Mouse (Mus musculus) midbrain, embryonic 15.5 days (tissue): ENCODE measurements at regions not wholly inside any gene's neighbourhood (a gene's known extent, or its start where the extent isn't known, plus 50 kb on each side); places are given as distances from the start of the nearest gene placed in this dataset.
"Not testable (repeated sequence)": the region's sequence is repeated elsewhere in the genome, so short reads cannot be mapped to it uniquely, and the experiment has no call there.

Source experiments
- ATAC-seq: fragments of 200-750 bp; cut with Nextera tagmentation; replicated peaks from 2 replicates; pipeline ENCODE4 v1.8.0; 2017; ENCODE audit warnings: moderate TSS enrichment
- H3K27ac ChIP-seq: fragments of 300-500 bp; sonication (generic); 2 replicates; pipeline ENCODE4 v1.5.1; 2015; ENCODE audit warnings: mild to moderate bottlenecking, inconsistent platforms
- H3K27me3 ChIP-seq: fragments of 300-500 bp; sonication (generic); replicated peaks from 2 replicates; pipeline ENCODE4 v1.6.1; 2015; ENCODE audit warnings: inconsistent platforms
- H3K36me3 ChIP-seq: fragments of 300-500 bp; sonication (generic); replicated peaks from 2 replicates; pipeline ENCODE4 v1.6.1; 2015; ENCODE audit warnings: inconsistent platforms
- H3K4me1 ChIP-seq: fragments of 300-500 bp; sonication (generic); 2 replicates; pipeline ENCODE4 v1.6.1; 2015; ENCODE audit warnings: inconsistent platforms
- H3K4me2 ChIP-seq: fragments of 300-500 bp; sonication (generic); 2 replicates; pipeline ENCODE4 v1.6.1; 2015; ENCODE audit warnings: inconsistent platforms, mild to moderate bottlenecking, moderate library complexity
- H3K4me3 ChIP-seq: fragments of 300-500 bp; sonication (generic); 2 replicates; pipeline ENCODE4 v1.5.1; 2015; ENCODE audit warnings: mild to moderate bottlenecking, inconsistent platforms
- H3K9ac ChIP-seq: fragments of 300-500 bp; sonication (generic); 2 replicates; pipeline ENCODE4 v1.6.1; 2015; ENCODE audit warnings: mild to moderate bottlenecking, inconsistent platforms
- H3K9me3 ChIP-seq: fragments of 300-500 bp; sonication (generic); 2 replicates; pipeline ENCODE4 v1.6.1; 2016; ENCODE audit warnings: inconsistent platforms
- WGBS: fragments of 180-500 bp; shearing (Covaris S2); methylation state at CpG from one replicate; pipeline ENCODE4 v1.1.7; 2015; ENCODE audit warnings: mixed read lengths; 5-methylcytosine and 5-hydroxymethylcytosine counted together

DNA sequence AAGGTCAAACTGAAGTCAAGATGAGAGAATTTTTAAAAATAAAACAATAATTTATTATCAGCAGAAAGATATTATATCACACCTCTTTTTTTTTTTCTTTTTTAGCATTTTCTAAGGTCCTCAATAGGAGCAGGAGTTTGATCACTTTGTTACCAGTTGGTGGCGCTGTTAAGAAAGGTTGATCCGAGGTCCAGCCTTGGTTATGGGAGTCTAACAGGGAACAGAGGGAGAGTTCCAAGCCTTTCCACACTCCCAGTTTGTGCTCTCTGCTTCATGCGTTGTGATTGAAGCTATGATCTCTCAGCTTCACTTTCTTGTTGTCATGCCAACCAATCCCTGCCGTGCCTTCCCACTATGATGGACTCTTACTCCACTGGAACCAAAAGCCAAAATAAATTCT is 83.8 kb downstream of the Fam174a start:
- H3K36me3 ChIP-seq, result no peaks in the 10 kb centered on the region
- WGBS, result 30% methylated on average over 4 of the region's 4 CpGs
- H3K4me1 ChIP-seq, result no peaks in the 10 kb centered on the region
- no peak overlapping the region for H3K4me2 ChIP-seq
- H3K27me3 ChIP-seq, result no peaks in the 10 kb centered on the region
- H3K27ac ChIP-seq, result no peak overlapping the region
- no peaks in the 10 kb centered on the region for H3K9me3 ChIP-seq
- peak; percentile 80 for ATAC-seq
- H3K9ac ChIP-seq, result no peak overlapping the region
- no peak overlapping the region for H3K4me3 ChIP-seq

DNA sequence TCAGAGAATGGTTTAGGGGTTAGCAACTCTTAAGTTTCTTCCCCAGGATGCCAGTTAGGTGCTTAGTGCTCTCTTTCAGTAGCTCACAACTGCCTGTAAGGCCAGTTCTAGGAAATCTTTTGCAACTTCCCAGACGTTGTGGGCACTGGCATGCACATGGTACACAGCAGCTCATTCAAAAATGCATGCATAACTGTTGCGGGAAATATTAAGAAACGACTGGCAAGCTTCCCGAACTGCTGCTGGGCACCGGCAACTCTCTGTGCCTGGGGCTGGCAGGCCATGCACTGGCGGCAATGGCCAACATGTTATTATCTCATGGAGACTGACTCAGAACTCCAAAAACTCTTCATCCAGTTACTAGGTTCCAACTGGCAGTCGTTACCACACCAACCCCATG is 86.3 kb downstream of the Fam174a start:
- ATAC-seq, result no peak
- no peaks in the 10 kb centered on the region for H3K36me3 ChIP-seq
- no peak overlapping the region for H3K4me3 ChIP-seq
- no peaks in the 10 kb centered on the region for H3K4me1 ChIP-seq
- WGBS, result 87% methylated on average over 7 of the region's 7 CpGs
- H3K9ac ChIP-seq, result no peak overlapping the region
- H3K9me3 ChIP-seq, result no peaks in the 10 kb centered on the region
- no peak overlapping the region for H3K27ac ChIP-seq
- no peak overlapping the region for H3K4me2 ChIP-seq
- H3K27me3 ChIP-seq, result no peaks in the 10 kb centered on the region

GRCm38 (mm10) chr1:95422253-95422652 is 108.8 kb downstream of the Fam174a start:
- no peak overlapping the region for H3K4me3 ChIP-seq
- no peak overlapping the region for H3K27ac ChIP-seq
- H3K27me3 ChIP-seq, result no peaks in the 10 kb centered on the region
- no peaks in the 10 kb centered on the region for H3K4me1 ChIP-seq
- WGBS, result 54% methylated on average over 1 of the region's 1 CpGs
- no peak overlapping the region for H3K9ac ChIP-seq
- H3K36me3 ChIP-seq, result no peaks in the 10 kb centered on the region
- 0 out of 2 replicates have a peak, but pooled peaks have one; percentile 30 for ATAC-seq
- H3K9me3 ChIP-seq, result no peaks in the 10 kb centered on the region
- no peak overlapping the region for H3K4me2 ChIP-seq

GRCm38 (mm10) chr1:95425420-95425819 is 112.0 kb downstream of the Fam174a start:
- Histone ChIP-seq H3K4me3 (no peak overlapping the region), H3K27me3 (no peaks in the 10 kb centered on the region), H3K4me2 (no peak overlapping the region), H3K9me3 (no peaks in the 10 kb centered on the region), H3K4me1 (no peaks in the 10 kb centered on the region), H3K27ac (no peak overlapping the region), H3K9ac (no peak overlapping the region), H3K36me3 (no peaks in the 10 kb centered on the region)
- ATAC-seq, result no peak

DNA sequence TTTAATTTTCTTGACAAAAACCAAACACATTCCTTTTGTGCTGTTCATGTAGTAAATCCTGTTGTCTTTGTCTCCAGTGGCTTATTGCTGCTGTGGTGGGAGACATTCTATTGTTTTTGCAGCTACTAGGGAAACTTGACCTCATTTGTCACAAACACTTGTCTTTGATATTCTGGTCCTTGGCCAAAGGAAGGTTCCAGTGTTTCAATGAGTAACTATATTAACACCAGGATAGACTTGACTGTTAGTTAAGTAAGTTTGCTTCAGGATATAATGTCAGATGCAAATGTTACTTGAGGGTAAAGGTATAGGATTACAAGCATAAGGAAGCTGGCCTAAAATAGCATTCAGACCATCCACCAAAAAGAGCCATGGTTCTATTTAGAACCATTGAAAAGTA is 123.7 kb downstream of the Fam174a start:
- no peak for ATAC-seq
- Histone ChIP-seq H3K9ac (no peak overlapping the region), H3K9me3 (no peaks in the 10 kb centered on the region), H3K4me3 (no peak overlapping the region), H3K27ac (no peak overlapping the region), H3K36me3 (no peaks in the 10 kb centered on the region), H3K27me3 (no peaks in the 10 kb centered on the region), H3K4me1 (no peaks in the 10 kb centered on the region), H3K4me2 (no peak overlapping the region)

GRCm38 (mm10) chr1:95445541-95445940 is 132.1 kb downstream of the Fam174a start:
- Histone ChIP-seq H3K4me1 (no peaks in the 10 kb centered on the region), H3K4me3 (no peak overlapping the region), H3K27ac (no peak overlapping the region), H3K36me3 (no peaks in the 10 kb centered on the region), H3K9me3 (no peaks in the 10 kb centered on the region), H3K27me3 (no peaks in the 10 kb centered on the region), H3K4me2 (no peak overlapping the region), H3K9ac (no peak overlapping the region)
- 81% methylated on average over 3 of the region's 3 CpGs for WGBS
- ATAC-seq, result no peak

- Histone ChIP-seq H3K27ac (no peak overlapping the region), H3K9me3 (no peaks in the 10 kb centered on the region), H3K4me3 (no peak overlapping the region), H3K9ac (no peak overlapping the region), H3K36me3 (no peaks in the 10 kb centered on the region), H3K27me3 (no peaks in the 10 kb centered on the region), H3K4me1 (no peaks in the 10 kb centered on the region), H3K4me2 (no peak overlapping the region)
- 66% methylated on average over 7 of the region's 7 CpGs for WGBS
- ATAC-seq, result peak; percentile 56; the same call in 1 of the 2 replicates
Measured at GRCm38 (mm10) chr1:95448962-95449558, 135.6 kb downstream of the Fam174a start.

DNA sequence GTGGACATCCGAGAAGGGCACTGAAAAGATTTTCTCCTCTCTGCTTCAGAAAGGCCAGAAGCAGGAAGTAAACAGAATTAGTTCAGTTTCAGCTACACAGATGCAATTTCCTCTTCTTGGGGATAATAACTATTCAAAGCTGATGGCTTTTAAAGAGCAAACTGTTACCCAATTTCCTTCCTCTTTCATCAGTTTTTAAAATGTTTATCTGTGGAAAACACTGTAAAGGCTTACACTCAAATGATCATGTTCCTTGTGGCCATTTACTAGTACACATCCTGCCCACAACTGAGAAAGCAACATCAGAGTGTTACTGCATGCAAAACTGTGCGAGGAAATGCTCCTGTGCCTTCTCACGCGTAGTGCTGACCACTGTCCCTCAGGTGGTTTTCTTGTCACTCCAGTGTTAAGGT is 137.5 kb downstream of the Fam174a start:
- H3K4me2 ChIP-seq, result no peak overlapping the region
- H3K4me1 ChIP-seq, result no peaks in the 10 kb centered on the region
- H3K27ac ChIP-seq, result no peak overlapping the region
- ATAC-seq, result no peak
- no peaks in the 10 kb centered on the region for H3K9me3 ChIP-seq
- WGBS, result 91% methylated on average over 4 of the region's 4 CpGs
- no peak overlapping the region for H3K4me3 ChIP-seq
- no peaks in the 10 kb centered on the region for H3K36me3 ChIP-seq
- H3K9ac ChIP-seq, result no peak overlapping the region
- no peaks in the 10 kb centered on the region for H3K27me3 ChIP-seq

DNA sequence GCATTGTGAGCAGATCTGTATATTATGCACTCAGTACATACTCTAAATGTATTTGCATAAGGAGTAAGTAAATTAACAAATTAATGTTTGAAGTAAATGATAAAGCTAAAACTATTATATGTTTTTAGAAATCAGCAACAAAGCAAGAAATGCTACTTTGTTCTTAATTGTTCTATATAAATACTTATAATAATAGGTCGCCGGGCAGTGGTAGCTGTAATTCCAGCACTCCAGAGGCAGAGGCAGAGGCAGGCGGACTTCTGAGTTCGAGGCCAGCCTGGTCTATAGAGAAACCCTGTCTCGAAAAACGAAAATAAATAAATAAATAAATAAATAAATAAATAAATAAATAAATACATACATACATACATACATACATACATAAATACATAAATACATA is 138.3 kb downstream of the Fam174a start:
- not testable (repeated sequence) for H3K27me3 ChIP-seq, H3K4me1 ChIP-seq, H3K27ac ChIP-seq, H3K4me2 ChIP-seq, H3K9ac ChIP-seq, H3K9me3 ChIP-seq, H3K36me3 ChIP-seq, H3K4me3 ChIP-seq
- WGBS, result 80% methylated on average over 6 of the region's 6 CpGs
- 0 out of 2 replicates have a peak, but pooled peaks have one; percentile 79 for ATAC-seq

DNA sequence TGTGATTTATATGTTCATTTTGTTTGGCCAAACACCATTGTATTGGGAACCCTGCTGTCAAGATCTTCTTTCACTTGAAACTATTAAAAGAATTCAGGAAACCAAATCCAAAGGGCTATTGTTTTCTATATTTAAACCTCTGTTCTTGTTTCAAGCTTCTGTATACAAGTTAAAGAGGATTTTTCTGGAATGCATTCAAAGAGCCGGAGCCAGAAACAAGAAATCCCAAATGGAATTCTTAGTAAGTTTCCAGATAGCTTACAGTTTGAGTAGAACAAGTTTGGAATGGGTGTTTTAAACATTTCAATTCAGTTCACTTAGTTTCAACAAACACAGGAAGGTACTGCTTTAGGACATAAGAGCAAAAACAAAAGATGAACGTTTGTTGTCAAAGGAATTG is 140.8 kb downstream of the Fam174a start:
- H3K4me3 ChIP-seq, result no peak overlapping the region
- no peaks in the 10 kb centered on the region for H3K9me3 ChIP-seq
- no peak overlapping the region for H3K27ac ChIP-seq
- 43% methylated on average over 2 of the region's 2 CpGs for WGBS
- no peak overlapping the region for H3K9ac ChIP-seq
- H3K4me1 ChIP-seq, result no peaks in the 10 kb centered on the region
- no peak for ATAC-seq
- no peaks in the 10 kb centered on the region for H3K36me3 ChIP-seq
- H3K27me3 ChIP-seq, result no peaks in the 10 kb centered on the region
- no peak overlapping the region for H3K4me2 ChIP-seq

DNA sequence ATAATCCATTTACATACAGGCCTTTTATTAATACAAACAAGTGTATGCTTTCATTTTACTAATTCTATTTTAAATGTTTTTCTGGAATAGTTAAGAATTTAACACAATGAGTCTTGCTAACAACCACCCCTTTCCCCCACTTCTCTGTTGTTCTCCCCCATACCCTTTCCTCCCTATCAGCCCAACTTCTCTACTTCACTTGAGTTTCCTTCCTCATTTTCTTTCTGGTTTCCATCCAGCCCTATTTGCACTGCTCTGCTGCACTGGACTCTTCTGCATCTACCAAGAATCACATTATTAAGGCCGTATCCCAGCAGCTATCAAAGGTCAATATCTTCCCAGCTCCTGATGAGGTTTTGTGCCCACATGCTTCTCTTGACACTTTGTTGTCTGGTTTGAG is 145.9 kb downstream of the Fam174a start:
- ATAC-seq, result no peak
- H3K9ac ChIP-seq, result no peak overlapping the region
- no peaks in the 10 kb centered on the region for H3K27me3 ChIP-seq
- no peaks in the 10 kb centered on the region for H3K4me1 ChIP-seq
- H3K4me3 ChIP-seq, result no peak overlapping the region
- H3K9me3 ChIP-seq, result no peaks in the 10 kb centered on the region
- WGBS, result 84% methylated on average over 1 of the region's 1 CpGs
- H3K4me2 ChIP-seq, result no peak overlapping the region
- H3K27ac ChIP-seq, result no peak overlapping the region
- no peaks in the 10 kb centered on the region for H3K36me3 ChIP-seq

- no peaks in the 10 kb centered on the region for H3K4me1 ChIP-seq
- H3K27me3 ChIP-seq, result no peaks in the 10 kb centered on the region
- H3K4me2 ChIP-seq, result no peak overlapping the region
- WGBS, result 78% methylated on average over 2 of the region's 2 CpGs
- H3K4me3 ChIP-seq, result no peak overlapping the region
- no peak for ATAC-seq
- no peak overlapping the region for H3K27ac ChIP-seq
- no peak overlapping the region for H3K9ac ChIP-seq
- H3K9me3 ChIP-seq, result no peaks in the 10 kb centered on the region
- no peaks in the 10 kb centered on the region for H3K36me3 ChIP-seq
Measured at GRCm38 (mm10) chr1:95468095-95468494, 154.7 kb downstream of the Fam174a start.

DNA sequence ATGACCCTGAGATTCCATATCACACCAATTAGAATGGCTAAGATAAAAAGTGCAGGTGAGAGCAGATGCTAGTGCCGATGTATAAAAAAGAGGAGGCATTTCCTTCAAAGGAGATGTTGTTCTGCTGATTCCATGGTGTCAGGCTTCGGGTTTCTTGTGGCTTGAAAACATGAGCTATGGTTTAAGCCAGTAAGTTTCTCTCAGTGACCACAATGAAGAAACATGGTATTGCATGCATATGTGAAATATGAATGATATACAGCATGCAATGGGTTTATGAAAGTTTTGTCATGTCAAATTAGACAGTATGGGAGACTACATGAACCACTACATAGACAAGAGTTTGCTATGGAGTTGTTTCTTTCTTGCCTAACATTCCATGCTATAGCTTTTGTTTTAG is 155.3 kb downstream of the Fam174a start:
- Histone ChIP-seq H3K4me3 (no peak overlapping the region), H3K4me2 (no peak overlapping the region), H3K27me3 (no peaks in the 10 kb centered on the region), H3K36me3 (no peaks in the 10 kb centered on the region), H3K4me1 (no peaks in the 10 kb centered on the region), H3K9me3 (no peaks in the 10 kb centered on the region), H3K27ac (no peak overlapping the region), H3K9ac (no peak overlapping the region)
- ATAC-seq, result no peak
- WGBS, result 91% methylated on average over 2 of the region's 2 CpGs
